ENCODE assay signal across 32 mouse cellular contexts in genomic region chr4:44668172-44668571, GRCm38 (mm10). TPM values are rescaled to one million over a fixed set of nuclear protein-coding genes. Genes with fewer than 3 reads are reported as not detected.
DNase-seq lines count a peak whose midpoint lies in the region; ATAC-seq and TF ChIP-seq lines count a peak whose summit lies in the region.
"Had no signal": no experiment of that assay in that cellular context is flagged by ENCODE, and none has a peak within 500 bp of the region (broad histone marks: within the 10 kb centered on the region; RNA-seq: fewer than 3 reads in every experiment).

No protein-coding gene starts in this region.

- no peak for ATAC-seq in hindbrain, postnatal 0 days
- no peak for ATAC-seq in hindbrain, embryonic 13.5 days (ENCODE audit: low FRiP score)
- ATAC-seq in stomach, postnatal 0 days (ENCODE audit: low FRiP score, low TSS enrichment): no peak
- ATAC-seq: CD4-positive, CD25-positive, alpha-beta regulatory T cell, adult 4 months; forebrain, embryonic 15.5 days; intestine, postnatal 0 days; midbrain, embryonic 15.5 days; Patski had no signal

- TF ChIP-seq EP300 in stomach, postnatal 0 days (optimal IDR thresholded peaks at IDR 0.05): no peak

- no peak overlapping the region for H3K4me3 ChIP-seq in hindbrain, postnatal 0 days (ENCODE audit: low read length)
- no peak overlapping the region for H3K4me3 ChIP-seq in hindbrain, embryonic 13.5 days
- H3K4me3 ChIP-seq in testis, adult 2 months (ENCODE audit: control insufficient read depth, low read depth, low read length): peak overlapping the region; percentile 73
- no peak overlapping the region for H3K4me3 ChIP-seq in stomach, postnatal 0 days (ENCODE audit: low read depth, low read length)
- H3K4me3 ChIP-seq: embryonic facial prominence, embryonic 12.5 days; forebrain, embryonic 15.5 days; limb, embryonic 12.5 days; midbrain, embryonic 15.5 days; stomach, embryonic 15.5 days had no signal

- TF ChIP-seq CTCF in hindbrain, postnatal 0 days (IDR thresholded peaks at IDR 0.05; ENCODE audit: low read depth): peak; percentile 41
- 0 out of 2 replicates have a peak, but pooled peaks have one; percentile 1 for TF ChIP-seq CTCF in testis, adult 2 months (IDR thresholded peaks at IDR 0.05; ENCODE audit: control insufficient read depth, insufficient read depth, insufficient replicate concordance, low read depth, low read length)
- peak; percentile 23 for TF ChIP-seq CTCF in stomach, postnatal 0 days (IDR thresholded peaks at IDR 0.05; ENCODE audit: low read depth)

- no peaks in the 10 kb centered on the region for H3K36me3 ChIP-seq in hindbrain, postnatal 0 days (ENCODE audit: insufficient read depth, low read length)
- no peaks in the 10 kb centered on the region for H3K36me3 ChIP-seq in hindbrain, embryonic 13.5 days
- H3K36me3 ChIP-seq in testis, adult 2 months (ENCODE audit: control insufficient read depth, insufficient read depth, low read length): peaks cover 2% of the 10 kb centered on the region
- H3K36me3 ChIP-seq in stomach, postnatal 0 days (ENCODE audit: control insufficient read depth, insufficient read depth, low read length): no peaks in the 10 kb centered on the region
- H3K36me3 ChIP-seq: embryonic facial prominence, embryonic 12.5 days; forebrain, embryonic 15.5 days; limb, embryonic 12.5 days; midbrain, embryonic 15.5 days; stomach, embryonic 15.5 days had no signal

- H3K9ac ChIP-seq in hindbrain, postnatal 0 days (replicated peaks; ENCODE audit: low read length): no peak overlapping the region
- H3K9ac ChIP-seq in hindbrain, embryonic 13.5 days: no peak overlapping the region
- H3K9ac ChIP-seq in stomach, postnatal 0 days (ENCODE audit: low read length): no peak overlapping the region
- H3K9ac ChIP-seq: embryonic facial prominence, embryonic 12.5 days; forebrain, embryonic 15.5 days; limb, embryonic 12.5 days; midbrain, embryonic 15.5 days; stomach, embryonic 15.5 days had no signal

- H3K9me3 ChIP-seq in hindbrain, postnatal 0 days (ENCODE audit: low read length): no peaks in the 10 kb centered on the region
- H3K9me3 ChIP-seq in hindbrain, embryonic 13.5 days: no peaks in the 10 kb centered on the region
- H3K9me3 ChIP-seq in stomach, postnatal 0 days (ENCODE audit: control insufficient read depth, low read length): no peaks in the 10 kb centered on the region
- H3K9me3 ChIP-seq: forebrain, embryonic 15.5 days; midbrain, embryonic 15.5 days; stomach, embryonic 15.5 days had no signal

- 0 out of 2 replicates have a peak, but pooled peaks cover 4% of the 10 kb centered on the region for H3K4me1 ChIP-seq in hindbrain, postnatal 0 days (ENCODE audit: insufficient read depth, low read length)
- H3K4me1 ChIP-seq in hindbrain, embryonic 13.5 days (replicated peaks): peaks cover 22% of the 10 kb centered on the region
- H3K4me1 ChIP-seq in testis, adult 2 months (ENCODE audit: control insufficient read depth, insufficient read depth, low read length): peaks cover 9% of the 10 kb centered on the region
- peaks cover 2% of the 10 kb centered on the region; the same call in 1 of the 2 replicates for H3K4me1 ChIP-seq in stomach, postnatal 0 days (replicated peaks; ENCODE audit: control insufficient read depth, insufficient read depth)
- H3K4me1 ChIP-seq: embryonic facial prominence, embryonic 12.5 days had no signal

- H3K4me2 ChIP-seq in hindbrain, postnatal 0 days (ENCODE audit: low read depth, low read length): no peak overlapping the region
- H3K4me2 ChIP-seq in hindbrain, embryonic 13.5 days: no peak overlapping the region
- no peak overlapping the region for H3K4me2 ChIP-seq in stomach, postnatal 0 days (replicated peaks; ENCODE audit: low read depth)
- H3K4me2 ChIP-seq: embryonic facial prominence, embryonic 12.5 days; forebrain, embryonic 15.5 days; limb, embryonic 12.5 days; liver, embryonic 11.5 days; midbrain, embryonic 15.5 days; stomach, embryonic 15.5 days had no signal

- TF ChIP-seq POLR2A in testis, adult 2 months (IDR thresholded peaks at IDR 0.05; ENCODE audit: control insufficient read depth, low read depth, low read length): no peak

- no peak for DNase-seq in hindbrain, postnatal 0 days (ENCODE audit: low spot score)
- no peak for DNase-seq in testis, postnatal 10 days (ENCODE audit: low spot score)
- DNase-seq in ZHBTc4 (ENCODE audit: low read depth, low spot score): peak; percentile 43
- DNase-seq in stomach, postnatal 0 days (ENCODE audit: low spot score): no peak
- no peak for DNase-seq in kidney, postnatal 10 days
- DNase-seq in adrenal gland, postnatal 4 days (ENCODE audit: low spot score in 2 of 2): no peak
- DNase-seq: cerebellum, adult 11-12 months; cerebellum, adult 9-11 months; embryo, embryonic 11 days; gastrocnemius, postnatal 14 days; kidney, adult 9 months; kidney, postnatal 14 days; layer of hippocampus, adult 9-11 months; lung, postnatal 10 days; right cerebral cortex, adult 18-20 months; thymus, adult 2 months; thymus, postnatal 36 days had no signal

- H3K27me3 ChIP-seq in hindbrain, postnatal 0 days (ENCODE audit: insufficient read depth, low read length): peaks cover under 1% of the 10 kb centered on the region; the same call in 1 of the 2 replicates
- H3K27me3 ChIP-seq in hindbrain, embryonic 13.5 days: peaks cover 58% of the 10 kb centered on the region
- H3K27me3 ChIP-seq in testis, adult 2 months (ENCODE audit: control insufficient read depth, insufficient read depth, low read length): no peaks in the 10 kb centered on the region
- peaks cover 9% of the 10 kb centered on the region; the same call in 1 of the 2 replicates for H3K27me3 ChIP-seq in stomach, postnatal 0 days (ENCODE audit: control insufficient read depth, insufficient read depth, low read length)

- H3K27ac ChIP-seq in hindbrain, postnatal 0 days: no peak overlapping the region
- H3K27ac ChIP-seq in hindbrain, embryonic 13.5 days: no peak overlapping the region
- peak overlapping the region; percentile 82 for H3K27ac ChIP-seq in testis, adult 2 months (ENCODE audit: control insufficient read depth, insufficient read depth, low read depth, low read length)
- H3K27ac ChIP-seq in stomach, postnatal 0 days (replicated peaks): no peak overlapping the region
- H3K27ac ChIP-seq: embryonic facial prominence, embryonic 12.5 days; forebrain, embryonic 15.5 days; limb, embryonic 12.5 days; macrophage; midbrain, embryonic 15.5 days; stomach, embryonic 15.5 days had no signal

- 64% methylated on average over 3 of the region's 3 CpGs for WGBS in hindbrain, postnatal 0 days
- WGBS in hindbrain, embryonic 13.5 days: 74% methylated on average over 3 of the region's 3 CpGs
- 59% methylated on average over 3 of the region's 3 CpGs for WGBS in stomach, postnatal 0 days

RNA-seq across cellular contexts. Expression of gene Pax5, which starts 42.1 kb away (rescaled TPM):
- 10.0 and 14.4 TPM in 2 replicates for total RNA-seq in hindbrain, postnatal 0 days (2014; rRNA removed)
- polyA plus RNA-seq in hindbrain, postnatal 0 days (2015; fragmentation: Nextera tagmentation; extraction: Ambion mirVana): 0.61 and 0.81 TPM in 2 replicates
- polyA plus RNA-seq in hindbrain, embryonic 13.5 days (2015; fragmentation: Nextera tagmentation; extraction: Ambion mirVana): 2.8 and 6.1 TPM in 2 replicates
- 50.1 and 52.6 TPM in 2 replicates for polyA plus RNA-seq in testis, adult 2 months (2012; rRNA removed)
- 0.07 TPM in 1 of 2 replicates, not detected in the other for polyA plus RNA-seq in stomach, postnatal 0 days (2015; fragmentation: Nextera tagmentation; extraction: Ambion mirVana)
- total RNA-seq in adrenal gland, postnatal 4 days (2021): 1 to 10 TPM in 1 of 2 experiments, under 1 TPM in 1; 0.59 to 1.0 TPM
- total RNA-seq: granulocyte monocyte progenitor cell, adult 5-6 weeks; MEL had no signal
- polyA plus RNA-seq: heart, embryonic 14.5 days; limb, embryonic 12.5 days; liver, embryonic 11.5 days; Patski had no signal
